Mouse (Mus musculus) CH12.LX (cell line): ENCODE data around the gene Ormdl1. TPM values are rescaled to one million over a fixed set of nuclear protein-coding genes. Genes with fewer than 3 reads are reported as not detected.

Experiments
- DNase-seq: peaks from one replicate; pipeline ENCODE4 v3.0.0-alpha.2; 2013; ENCODE audit errors: extremely low read depth
- H3K27ac ChIP-seq: 2 replicates; pipeline ENCODE4 v1.5.1; 2012; ENCODE audit warnings: low read depth, mild to moderate bottlenecking, control low read depth, moderate library complexity; ENCODE audit not compliant: insufficient read depth
- H3K27me3 ChIP-seq: replicated peaks from 2 replicates; pipeline ENCODE3; 2012; ENCODE audit warnings: inconsistent platforms
- H3K36me3 ChIP-seq, 2 experiments: replicated peaks in 1 of 2; 2 replicates each; pipeline versions ENCODE3 to v1.6.1; 2012; ENCODE audit warnings: inconsistent platforms in 1 of 2, low read length in 1 of 2, mild to moderate bottlenecking in 1 of 2, mixed read lengths in 1 of 2, moderate library complexity in 1 of 2; ENCODE audit not compliant: control insufficient read depth in 1 of 2, insufficient read depth in 1 of 2
- H3K4me1 ChIP-seq, 2 experiments: 2 replicates each; pipeline ENCODE4 v1.6.1; 2012; ENCODE audit warnings: inconsistent platforms in 1 of 2, moderate library complexity in 1 of 2; ENCODE audit not compliant: insufficient read depth in 2 of 2, control insufficient read depth in 1 of 2
- H3K4me2 ChIP-seq: 2 replicates; pipeline ENCODE4 v1.6.1; 2012; ENCODE audit warnings: low read depth, mild to moderate bottlenecking, control low read depth; ENCODE audit not compliant: poor library complexity, insufficient read depth, severe bottlenecking
- H3K4me3 ChIP-seq, 3 experiments: fragments of 150-350 bp in 1 of 3; sonication (generic) in 1 of 3; replicated peaks in 1 of 3; 2 replicates each; pipeline versions ENCODE3 to v1.5.1; 2011 to 2012; ENCODE audit warnings: low read depth in 2 of 3, low read length in 2 of 3, mild to moderate bottlenecking in 2 of 3, moderate library complexity in 2 of 3, control low read depth in 1 of 3, improper control_type of control experiment in 1 of 3, inconsistent platforms in 1 of 3, mixed read lengths in 1 of 3; ENCODE audit not compliant: poor library complexity in 1 of 3
- H3K79me2 ChIP-seq: replicated peaks from 2 replicates; pipeline ENCODE4 v1.6.1; 2012; ENCODE audit warnings: mild to moderate bottlenecking, moderate library complexity; ENCODE audit not compliant: control insufficient read depth, poor library complexity, insufficient read depth, severe bottlenecking; ENCODE audit errors: extremely low read depth
- H3K9ac ChIP-seq: 2 replicates; pipeline ENCODE4 v1.6.1; 2012; ENCODE audit warnings: low read depth, mild to moderate bottlenecking, control low read depth, moderate library complexity; ENCODE audit not compliant: insufficient read depth
- H3K9me3 ChIP-seq: replicated peaks from 2 replicates; pipeline ENCODE3; 2012; ENCODE audit warnings: low read length, inconsistent platforms, mixed read lengths
- BHLHE40 ChIP-seq: IDR thresholded peaks from 2 replicates; pipeline ENCODE4 v1.6.1; 2011; ENCODE audit warnings: mild to moderate bottlenecking, low read depth, low read length, improper control_type of control experiment
- CHD1 ChIP-seq: IDR thresholded peaks from 2 replicates; pipeline ENCODE4 v1.6.1; 2012; ENCODE audit warnings: low read depth, low read length, improper control_type of control experiment, inconsistent platforms
- E2F4 ChIP-seq: IDR thresholded peaks from 2 replicates; pipeline ENCODE4 v1.6.1; 2011; ENCODE audit warnings: low read depth, low read length, improper control_type of control experiment; ENCODE audit not compliant: insufficient replicate concordance
- ETS1 ChIP-seq: conservative IDR thresholded peaks from 2 replicates; pipeline ENCODE4 v1.6.1; 2012; ENCODE audit warnings: low read depth, mild to moderate bottlenecking, inconsistent platforms, low read length, improper control_type of control experiment, moderate library complexity
- GABPA ChIP-seq: IDR thresholded peaks from 2 replicates; pipeline ENCODE4 v1.6.1; 2012; ENCODE audit warnings: low read depth, low read length, improper control_type of control experiment, inconsistent platforms; ENCODE audit not compliant: insufficient replicate concordance
- IRF4 ChIP-seq: IDR thresholded peaks from 2 replicates; pipeline ENCODE4 v1.6.1; 2014; ENCODE audit warnings: low read depth, mild to moderate bottlenecking, inconsistent platforms, low read length, improper control_type of control experiment
- MAFK ChIP-seq: IDR thresholded peaks from 2 replicates; pipeline ENCODE4 v1.6.1; 2011; ENCODE audit warnings: low read length, improper control_type of control experiment; ENCODE audit not compliant: insufficient replicate concordance
- MXI1 ChIP-seq: IDR thresholded peaks from 2 replicates; pipeline ENCODE4 v1.6.1; 2011; ENCODE audit warnings: mild to moderate bottlenecking, low read depth, low read length, improper control_type of control experiment
- NELFE ChIP-seq: IDR thresholded peaks from 2 replicates; pipeline ENCODE4 v1.6.1; 2011; ENCODE audit warnings: low read depth, low read length, improper control_type of control experiment
- POLR2AphosphoS2 ChIP-seq: IDR thresholded peaks from 2 replicates; pipeline ENCODE4 v1.6.1; 2011; ENCODE audit warnings: low read depth, low read length, improper control_type of control experiment
- RAD21 ChIP-seq: IDR thresholded peaks from 2 replicates; pipeline ENCODE4 v1.6.1; 2011; ENCODE audit warnings: low read depth, mild to moderate bottlenecking, low read length, improper control_type of control experiment, moderate library complexity
- RCOR1 ChIP-seq: conservative IDR thresholded peaks from 2 replicates; pipeline ENCODE4 v1.6.1; 2012; ENCODE audit warnings: low read depth, mild to moderate bottlenecking, inconsistent platforms, low read length, improper control_type of control experiment
- SMC3 ChIP-seq: IDR thresholded peaks from 2 replicates; pipeline ENCODE4 v1.6.1; 2011; ENCODE audit warnings: low read depth, low read length, improper control_type of control experiment
- ZC3H11A ChIP-seq: IDR thresholded peaks from 2 replicates; pipeline ENCODE4 v1.6.1; 2012; ENCODE audit warnings: low read depth, mild to moderate bottlenecking, inconsistent platforms, low read length, improper control_type of control experiment
- ZKSCAN1 ChIP-seq: IDR thresholded peaks from 2 replicates; pipeline ENCODE4 v1.6.1; 2012; ENCODE audit warnings: low read depth, inconsistent platforms, low read length, improper control_type of control experiment, borderline replicate concordance
- ZNF384 ChIP-seq: IDR thresholded peaks from 2 replicates; pipeline ENCODE4 v1.6.1; 2012; ENCODE audit warnings: low read depth, low read length, improper control_type of control experiment, inconsistent platforms
- dilution Hi-C: fragments of 300-500 bp; cut with MboI; formaldehyde crosslinking; loops from 2 replicates; pipeline ENCODE4 v1.14.3; 2020; ENCODE audit warnings: low sequenced_read_pairs; ENCODE audit not compliant: extremely low pct_unique_long_range_greater_than_20kb, extremely low pct_ligation_motif_present
- in situ Hi-C: fragments of 300-500 bp; cut with MboI; formaldehyde crosslinking; loops from 3 replicates; pipeline ENCODE4 v1.14.3; 2019; ENCODE audit warnings: low sequenced_read_pairs, low pct_ligation_motif_present, low pct_unique_long_range_greater_than_20kb, mixed read lengths
- polyA plus RNA-seq: library from polyadenylated mRNA; unstranded; fragments of >175 nt; gene quantifications from 2 replicates; pipeline ENCODE4 v1.2.1, GENCODE M21; 2012; ENCODE audit warnings: low read depth; ENCODE audit not compliant: insufficient read length
- total RNA-seq, 2 experiments: library from RNA; depleted of rRNA; stranded (reverse); fragments of 300-350 nt in 1 of 2; fragments of >200 nt in 1 of 2; gene quantifications; 2 replicates each; pipeline ENCODE4 v1.2.3; 2012 to 2014

The Ormdl1 gene
- total and polyA plus RNA-seq, 3 experiments = 21.6 to 62.2 (median 24.3) TPM

DNA sequence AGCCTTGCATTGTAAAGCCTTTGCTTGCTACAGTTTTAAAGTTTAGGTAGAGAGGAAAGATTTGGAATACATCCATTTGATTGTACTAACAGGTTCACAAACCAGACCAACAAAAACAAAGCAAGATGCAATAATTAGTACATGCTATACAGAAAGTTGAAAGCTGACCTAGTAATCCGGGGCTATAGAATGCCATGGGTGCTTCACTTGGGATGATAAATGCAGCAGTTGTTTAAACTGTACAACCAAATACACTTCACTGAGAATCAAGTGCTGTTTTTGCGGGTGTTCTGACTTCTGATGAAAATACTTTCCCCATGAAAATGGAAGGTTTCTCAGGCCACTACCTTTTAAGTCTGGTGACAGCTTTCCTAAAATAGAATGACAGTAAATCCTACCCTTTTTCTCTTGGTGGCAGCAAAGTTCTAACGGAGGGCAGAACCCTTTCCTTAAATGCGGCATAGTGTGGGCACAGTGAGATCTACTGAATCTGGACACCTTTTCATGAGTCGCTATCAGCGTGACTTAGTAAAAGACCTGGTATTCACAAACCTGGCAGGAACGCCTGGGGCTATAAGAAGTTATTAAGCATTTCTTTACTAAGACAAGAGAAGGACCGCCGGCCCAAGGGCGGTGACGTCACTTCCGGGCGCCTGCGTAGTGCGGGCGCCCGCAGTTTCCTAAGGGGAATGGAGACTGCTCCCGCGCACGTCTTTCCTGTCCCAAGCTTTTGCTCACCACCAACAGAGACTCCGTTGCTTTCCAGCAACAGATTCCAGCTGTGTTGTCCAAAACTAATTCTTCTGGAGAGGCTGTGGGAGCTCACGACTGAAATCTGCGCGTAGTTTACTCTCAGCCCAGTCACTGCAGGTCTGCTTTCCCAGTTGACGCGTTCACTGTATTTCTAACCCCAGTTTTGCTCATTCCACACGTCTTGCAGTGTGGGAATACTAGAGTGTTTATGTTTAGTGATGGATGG is 16.4 kb downstream of the Ormdl1 start, which contains the start of gene Osgepl1 (continued):
- peak; percentile 68; the same call in 1 of the 2 replicates for TF ChIP-seq E2F4

DNA sequence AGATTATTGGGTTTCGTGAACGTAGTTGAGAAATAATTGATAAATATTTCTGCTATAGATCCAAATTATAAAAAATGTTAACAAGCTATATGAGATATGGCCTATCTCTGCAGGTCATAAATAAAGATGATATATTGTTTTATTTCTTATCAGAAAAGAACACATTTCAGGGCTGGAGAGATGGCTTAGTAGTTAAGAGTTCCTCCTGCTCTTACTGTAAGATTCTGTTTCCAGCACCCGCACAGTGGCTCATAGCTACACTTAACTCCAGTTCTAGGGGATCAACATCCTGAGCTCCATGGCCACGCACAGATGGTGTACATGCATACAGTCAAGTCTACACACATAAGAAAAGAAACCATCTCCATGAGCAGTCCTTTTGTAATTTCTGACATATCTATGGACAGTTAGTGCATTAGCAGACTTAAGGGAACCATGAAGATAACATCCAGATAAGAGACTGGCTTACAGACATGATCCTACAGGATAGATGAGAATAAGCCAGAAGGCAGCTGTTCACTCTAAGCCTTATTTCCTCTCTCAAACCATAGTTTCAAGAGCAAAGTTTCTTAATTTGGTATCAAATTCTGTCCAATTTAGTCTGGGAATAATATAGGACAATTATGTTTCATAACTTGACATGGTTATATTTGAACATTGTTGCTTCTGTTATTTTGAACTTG is 24.9 kb downstream of the Ormdl1 start:
- TF ChIP-seq RAD21 (no peak), GABPA (no peak), MAFK (no peak), BHLHE40 (no peak), ZKSCAN1 (no peak), SMC3 (no peak), IRF4 (no peak)
- TF ChIP-seq, all 38 proteins: peak for 0
- no peak overlapping the region for H3K27ac ChIP-seq
- peaks cover 17 to 49% of the 10 kb centered on the region in 2 experiments for H3K36me3 ChIP-seq
- DNase-seq = no peak
- H3K4me3 ChIP-seq = no peak overlapping the region
- H3K4me2 ChIP-seq = no peak overlapping the region
- dilution Hi-C loops = no loop called here
- no peak overlapping the region for H3K9ac ChIP-seq
- no peaks in the 10 kb centered on the region for H3K79me2 ChIP-seq
- H3K9me3 ChIP-seq = no peaks in the 10 kb centered on the region
- H3K4me1 ChIP-seq = no peaks in the 10 kb centered on the region
- H3K27me3 ChIP-seq = no peaks in the 10 kb centered on the region
- in situ Hi-C loops = no loop called here

DNA sequence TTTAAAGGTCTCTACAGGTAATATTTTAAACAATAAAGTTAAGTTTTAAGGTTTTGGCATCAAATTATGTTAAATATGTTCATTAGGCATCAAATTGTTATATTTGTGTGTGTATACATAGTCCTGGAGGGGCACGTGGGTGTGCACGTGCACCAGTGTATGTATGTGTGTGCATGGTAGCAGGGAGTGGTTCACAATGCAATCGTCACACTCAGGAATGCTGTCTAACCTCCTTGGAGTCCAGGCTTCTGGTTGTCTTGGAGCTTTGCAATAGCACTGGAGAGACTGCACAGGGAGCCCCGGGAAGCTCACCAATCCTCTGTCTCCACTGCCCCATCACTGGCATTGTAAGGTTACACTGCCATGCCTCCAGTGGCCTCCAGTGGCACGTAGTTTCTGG is 26.4 kb downstream of the Ormdl1 start:
- H3K9me3 ChIP-seq = no peaks in the 10 kb centered on the region
- no peak overlapping the region for H3K9ac ChIP-seq
- no peak for DNase-seq
- no peaks in the 10 kb centered on the region for H3K27me3 ChIP-seq
- no peaks in the 10 kb centered on the region for H3K4me1 ChIP-seq
- peaks cover 11 to 36% of the 10 kb centered on the region in 2 experiments for H3K36me3 ChIP-seq
- no peak overlapping the region for H3K4me3 ChIP-seq
- dilution Hi-C loops = no loop called here
- no peak for TF ChIP-seq MXI1
- TF ChIP-seq POLR2AphosphoS2 = no peak
- no peak for TF ChIP-seq CHD1
- no peak for TF ChIP-seq NELFE
- no peak for TF ChIP-seq GABPA
- no peak for TF ChIP-seq ZNF384
- no peak for TF ChIP-seq ETS1
- TF ChIP-seq ZC3H11A = no peak
- no peak for TF ChIP-seq ZKSCAN1
- no peak for TF ChIP-seq RCOR1
- H3K27ac ChIP-seq = no peak overlapping the region
- H3K4me2 ChIP-seq = no peak overlapping the region
- no peaks in the 10 kb centered on the region for H3K79me2 ChIP-seq
- in situ Hi-C loops = no loop called here
